Mouse (Mus musculus): Measurements from ENCODE around the gene Hras.
A peak's percentile ranks its signal among the peaks of the same experiment; 100 is the strongest.

Hras gene

DNA sequence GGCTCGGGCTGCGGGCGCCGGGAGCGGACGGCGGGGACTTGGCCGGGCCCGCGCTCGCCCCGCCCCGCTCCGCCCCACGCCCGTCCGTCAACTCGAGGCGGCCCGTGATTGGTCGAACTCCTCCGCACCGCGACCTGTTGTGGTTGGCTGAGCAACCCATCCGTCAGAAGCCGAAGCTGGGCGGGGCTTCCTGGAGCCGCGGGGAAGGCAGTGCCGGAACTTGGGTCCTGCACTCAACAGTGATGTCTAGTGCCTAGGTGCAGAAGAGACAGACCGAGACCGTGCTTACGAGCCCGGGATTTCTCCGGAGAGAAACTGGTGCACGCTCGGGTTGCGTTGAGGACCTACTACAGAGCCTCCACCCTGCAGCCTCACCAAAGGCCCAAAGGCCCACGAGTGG, at the start of gene Hras, which contains the start of gene Lrrc56:
Gene Hras, minus strand, starts transcription at position 58 of the 400 bp plus-strand sequence.
Gene Lrrc56, plus strand, starts transcription at position 210 of the 400 bp plus-strand sequence.
- peak; percentile 98 for DNase-seq

DNA sequence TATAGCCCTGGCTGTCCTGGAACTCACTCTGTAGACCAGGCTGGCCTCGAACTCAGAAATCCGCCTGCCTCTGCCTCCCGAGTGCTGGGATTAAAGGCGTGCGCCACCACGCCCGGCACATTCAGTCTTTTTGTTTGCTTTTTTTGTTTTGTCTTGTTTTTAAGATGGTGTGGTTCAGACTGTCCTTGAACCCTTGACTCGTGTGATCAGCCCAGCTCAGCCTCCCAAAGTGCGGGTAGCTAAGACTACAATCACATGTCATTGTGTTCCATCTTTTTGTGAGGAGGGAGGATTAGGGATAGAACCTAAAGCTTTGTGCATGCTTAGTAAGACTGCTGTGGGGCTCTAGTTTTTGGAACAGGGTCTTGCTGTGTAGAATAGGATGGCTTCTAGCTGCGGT, 37.7 kb upstream of the Hras start:
- no peak for DNase-seq

DNA sequence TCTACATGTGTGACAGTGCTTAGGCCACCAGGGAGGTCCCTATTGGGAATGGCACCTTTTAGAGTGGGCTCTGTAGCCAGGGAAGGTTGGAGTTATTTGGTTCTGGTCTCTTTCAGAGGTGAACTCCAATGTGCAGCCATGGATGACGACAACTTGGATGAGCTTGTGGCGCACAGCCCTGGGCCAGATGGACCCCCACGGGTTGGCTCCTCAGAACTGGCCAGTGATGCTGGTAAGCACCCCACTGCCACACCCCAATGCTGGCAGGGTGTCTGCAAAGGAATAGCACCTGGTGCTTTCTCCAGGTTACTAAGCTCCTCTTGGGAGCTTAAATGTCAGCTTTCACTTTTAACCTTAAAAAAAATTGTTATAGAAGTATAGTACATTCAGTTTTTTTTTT, 37.3 kb upstream of the Hras start:
- DNase-seq, result no peak

DNA sequence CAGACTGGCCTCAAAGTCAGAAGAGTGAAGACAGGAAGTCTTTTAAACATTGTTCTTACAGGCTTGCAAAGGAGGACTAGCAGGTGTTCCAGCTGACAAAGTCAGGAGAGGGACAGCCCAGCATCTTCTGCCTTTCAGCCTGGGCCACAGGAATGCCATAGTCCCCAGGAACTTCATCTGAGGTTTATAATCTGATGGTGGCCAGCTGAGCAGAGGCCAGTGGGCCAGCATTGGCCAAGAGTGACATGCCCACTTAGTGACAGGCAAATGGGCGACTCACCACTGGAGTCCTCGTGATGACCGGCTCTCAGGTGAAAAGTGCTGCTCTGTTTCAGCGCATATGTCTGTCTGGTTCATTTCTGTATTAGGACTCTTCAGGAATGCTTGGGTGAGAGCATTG, 36.8 kb upstream of the Hras start:
- DNase-seq, result no peak

DNA sequence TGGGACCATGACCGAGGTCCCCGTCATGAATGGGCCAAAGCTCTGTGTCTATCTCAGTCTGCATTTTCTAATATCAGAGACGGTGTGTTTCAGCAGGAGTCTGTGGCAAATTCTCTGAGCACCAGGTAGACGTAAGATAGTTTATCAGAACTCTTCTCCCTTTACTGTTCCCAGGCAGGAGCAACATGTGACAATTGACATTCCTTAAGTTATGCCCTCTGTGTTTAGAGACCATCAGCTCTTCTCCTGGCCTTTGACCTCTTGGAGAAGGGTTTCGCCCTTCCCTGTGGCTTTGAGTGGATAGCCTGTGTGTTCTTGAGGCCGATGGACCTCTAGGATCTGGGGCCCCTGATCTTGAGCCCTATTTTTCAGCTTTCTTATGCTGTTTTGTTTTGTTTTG, 35.9 kb upstream of the Hras start:
- no peak for DNase-seq

DNA sequence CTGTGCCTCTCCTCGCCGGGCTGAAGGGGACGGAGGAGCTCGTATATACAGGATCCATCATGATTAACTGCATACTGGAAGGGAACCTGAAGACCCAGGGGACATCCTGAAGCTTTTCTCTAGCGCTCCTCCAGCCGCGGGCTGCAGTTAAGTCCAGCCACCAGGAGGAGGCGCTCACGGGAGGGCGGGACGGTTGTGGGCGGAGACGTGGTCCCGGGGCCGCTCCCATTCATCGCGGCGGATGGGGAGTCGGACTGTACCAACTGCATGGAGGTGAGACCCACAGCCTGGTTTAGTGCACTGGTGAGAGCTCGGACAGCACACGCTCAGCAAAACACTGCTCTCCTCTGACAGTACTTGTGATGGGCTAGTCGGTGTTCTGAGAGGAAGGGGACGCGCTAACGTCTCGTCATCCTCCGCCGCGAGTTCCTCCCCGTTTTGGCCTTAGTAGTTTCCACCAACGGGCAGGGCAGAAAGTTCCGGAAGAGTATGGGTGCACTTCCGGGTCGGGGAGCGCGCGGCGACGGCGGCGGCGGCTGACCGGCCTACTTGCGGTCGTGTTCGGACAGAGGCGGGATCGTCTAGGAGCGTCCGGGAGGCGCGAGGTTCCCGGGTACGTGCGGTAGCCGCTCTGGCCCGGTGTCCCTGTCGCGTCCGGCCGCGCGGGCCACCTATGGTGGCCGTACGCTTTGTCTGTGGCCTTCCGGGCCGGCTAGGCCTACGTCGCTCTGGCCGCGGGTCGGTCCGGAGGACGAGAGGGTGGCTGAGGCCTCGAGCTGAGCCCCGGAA, 34.7 kb upstream of the Hras start, which contains the start of gene Phrf1:
Gene Phrf1, plus strand, starts transcription at position 506 of the 789 bp plus-strand sequence.
- DNase-seq, result peak; percentile 87 to 88

DNA sequence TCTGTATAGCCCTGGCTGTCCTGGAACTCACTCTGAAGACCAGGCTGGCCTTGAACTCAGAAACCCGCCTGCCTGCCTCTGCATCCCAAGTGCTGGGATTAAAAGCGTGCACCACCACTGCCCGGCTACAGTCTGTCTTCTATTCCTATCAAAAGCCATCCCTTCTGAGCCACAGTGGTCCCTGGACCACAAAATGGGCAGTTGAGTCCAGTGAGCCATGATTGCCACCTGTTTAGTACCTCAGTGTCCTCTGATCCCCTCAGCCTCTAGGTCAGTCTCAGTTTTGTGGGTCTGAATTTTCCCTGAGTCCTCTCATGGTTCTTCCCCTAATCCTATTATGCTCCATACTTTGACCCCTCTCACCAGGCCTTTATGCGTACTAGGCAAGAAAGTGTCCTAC, 34.0 kb upstream of the Hras start:
- DNase-seq, result no peak

DNA sequence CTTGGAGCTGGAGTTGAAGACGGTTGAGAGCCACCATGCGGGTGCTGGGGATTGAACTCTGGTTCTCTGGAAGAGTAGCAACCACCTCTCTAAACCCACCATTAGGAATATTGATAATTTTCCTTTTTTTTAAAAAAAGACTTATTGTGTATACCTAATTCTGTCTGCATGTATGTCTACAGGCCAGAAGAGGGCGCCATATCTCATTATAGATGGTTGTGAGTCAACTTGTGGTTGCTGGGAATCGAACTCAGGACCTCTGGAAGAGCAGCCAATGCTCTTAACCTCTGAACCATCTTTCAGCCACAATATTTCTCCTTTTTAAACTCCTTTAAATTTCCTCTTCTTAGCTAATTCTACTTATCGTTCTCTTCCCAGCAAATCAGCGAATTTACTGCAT, 32.7 kb upstream of the Hras start:
- no peak for DNase-seq

DNA sequence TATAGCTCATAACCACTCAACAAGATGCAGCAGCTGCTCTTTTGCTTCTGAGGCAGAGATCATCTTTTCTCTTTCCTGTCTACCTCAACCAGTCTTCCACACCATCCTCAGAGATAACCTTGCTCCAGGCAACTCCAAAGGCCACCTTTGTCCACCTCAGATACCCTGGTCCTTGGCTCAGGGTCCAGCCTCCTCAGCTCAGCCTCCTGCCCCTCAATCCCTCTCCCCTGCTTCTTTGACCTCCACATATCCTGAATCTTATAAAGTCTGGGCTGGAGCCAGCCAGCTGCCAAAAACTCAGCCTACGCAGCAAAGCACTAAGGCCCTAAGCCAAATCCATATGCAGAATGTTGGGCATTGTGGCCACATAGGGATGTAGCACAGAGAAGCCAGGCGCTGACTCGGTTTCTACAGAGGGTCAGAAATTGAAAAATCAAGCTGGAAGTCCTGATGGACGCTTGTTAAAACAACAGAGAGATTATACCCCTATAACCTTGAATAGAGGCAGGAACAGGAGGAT, 29.0 kb upstream of the Hras start:
- DNase-seq, result no peak

DNA sequence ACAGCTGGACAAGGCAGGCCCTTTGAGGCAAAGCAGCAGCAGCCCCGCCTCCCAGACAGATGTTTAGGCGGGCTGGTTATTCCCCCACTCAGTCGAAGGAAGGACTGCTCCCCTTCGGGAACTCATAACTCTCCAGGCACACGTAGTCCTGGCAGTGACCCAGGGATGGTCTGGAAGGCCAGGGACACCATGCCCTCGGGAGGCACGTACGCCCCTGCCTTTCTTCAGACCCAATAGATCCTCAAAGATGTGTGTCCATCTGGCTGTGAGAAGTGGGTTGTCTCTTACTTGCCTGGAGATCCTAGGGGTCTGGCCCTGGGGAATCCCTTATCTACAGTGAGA, 28.3 kb upstream of the Hras start:
- no peak for DNase-seq

DNA sequence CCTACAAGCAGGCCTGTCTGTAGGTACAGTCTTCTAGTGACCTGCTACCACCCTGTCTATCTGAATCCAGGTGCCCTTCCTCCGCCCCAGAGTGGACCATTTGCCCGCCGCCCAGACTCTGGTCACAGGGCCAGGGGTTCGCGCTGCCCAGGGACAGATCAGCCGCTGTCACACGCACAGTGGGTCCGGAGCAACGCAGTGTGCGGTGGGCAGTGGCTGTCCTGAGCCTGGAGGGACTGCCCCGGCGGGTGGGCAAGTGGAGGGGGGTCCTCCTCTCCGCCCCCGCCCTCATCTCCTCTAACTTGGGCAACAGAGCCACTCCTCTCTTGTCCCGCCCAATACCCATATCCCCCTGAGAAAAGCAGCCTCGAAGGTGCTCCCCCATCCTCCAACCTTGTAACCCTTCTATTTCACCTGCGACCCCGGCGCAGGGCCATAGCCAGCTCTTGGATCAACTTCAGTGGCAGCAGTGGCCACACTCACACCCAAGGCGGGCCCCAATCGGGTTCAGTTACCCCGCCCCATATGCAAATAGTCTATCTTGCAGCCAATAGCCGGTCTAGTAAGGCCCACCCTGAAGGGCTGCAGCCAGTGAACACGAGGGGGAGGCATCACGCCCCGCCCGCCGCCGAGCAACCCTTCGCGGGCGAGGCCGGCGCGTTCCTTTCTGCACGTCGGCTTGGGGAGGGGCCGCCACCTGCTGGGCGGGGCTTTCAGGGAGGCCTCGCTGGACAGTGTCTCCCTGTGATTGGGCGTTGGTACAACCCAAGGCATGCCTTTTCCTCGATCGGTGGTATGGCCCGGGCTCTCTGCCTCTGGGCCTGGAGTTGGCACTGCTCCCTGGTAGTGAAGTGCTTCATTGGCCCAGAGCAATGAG, 27.7 kb upstream of the Hras start:
- DNase-seq, result peak; percentile 98 to 99

DNA sequence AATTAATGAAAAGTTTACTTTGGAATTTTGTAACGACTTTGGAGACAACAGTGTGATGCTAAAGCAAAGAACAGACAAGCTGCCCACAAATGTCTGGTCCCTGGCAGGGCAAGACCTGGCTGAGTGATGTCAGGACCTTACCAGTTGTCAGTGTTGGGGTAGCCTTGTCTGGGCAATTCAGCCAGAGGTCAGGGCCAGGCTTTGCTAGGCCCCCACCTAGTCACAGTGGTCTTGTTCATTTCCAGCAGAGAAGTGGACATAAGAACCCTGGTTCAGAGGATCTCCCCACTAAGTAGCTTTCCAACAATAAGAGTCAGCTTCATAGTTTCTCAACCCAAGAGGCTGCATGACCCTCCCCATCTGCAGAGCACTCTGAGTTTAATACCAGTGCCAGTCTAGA, 26.6 kb upstream of the Hras start:
- no peak for DNase-seq

DNA sequence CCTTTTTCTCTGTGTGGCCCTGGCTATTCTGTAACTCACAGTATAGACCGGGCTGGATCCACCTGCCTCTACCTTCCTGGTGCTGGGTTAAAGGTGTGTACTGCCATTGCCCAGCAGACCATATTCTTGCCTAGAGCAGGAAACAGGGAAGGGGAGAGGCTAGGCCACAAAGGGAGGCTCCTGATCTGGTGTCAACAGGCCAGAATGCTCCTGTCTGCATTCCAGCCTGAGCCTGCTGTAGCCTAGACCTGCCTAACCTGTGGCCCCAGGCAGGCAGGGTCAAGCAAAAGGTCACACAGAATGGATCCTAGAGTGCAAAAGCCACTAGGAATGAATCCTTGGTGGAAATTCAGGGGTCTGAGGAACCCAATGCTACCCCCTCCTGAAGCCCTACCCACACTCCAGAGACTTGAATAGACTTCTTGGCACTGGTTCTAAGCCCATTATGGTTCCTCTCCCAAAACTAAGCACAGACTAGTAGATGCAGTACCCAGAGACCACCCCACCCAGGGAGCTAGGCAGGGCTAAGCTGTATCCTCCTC, 25.8 kb upstream of the Hras start:
- no peak for DNase-seq

DNA sequence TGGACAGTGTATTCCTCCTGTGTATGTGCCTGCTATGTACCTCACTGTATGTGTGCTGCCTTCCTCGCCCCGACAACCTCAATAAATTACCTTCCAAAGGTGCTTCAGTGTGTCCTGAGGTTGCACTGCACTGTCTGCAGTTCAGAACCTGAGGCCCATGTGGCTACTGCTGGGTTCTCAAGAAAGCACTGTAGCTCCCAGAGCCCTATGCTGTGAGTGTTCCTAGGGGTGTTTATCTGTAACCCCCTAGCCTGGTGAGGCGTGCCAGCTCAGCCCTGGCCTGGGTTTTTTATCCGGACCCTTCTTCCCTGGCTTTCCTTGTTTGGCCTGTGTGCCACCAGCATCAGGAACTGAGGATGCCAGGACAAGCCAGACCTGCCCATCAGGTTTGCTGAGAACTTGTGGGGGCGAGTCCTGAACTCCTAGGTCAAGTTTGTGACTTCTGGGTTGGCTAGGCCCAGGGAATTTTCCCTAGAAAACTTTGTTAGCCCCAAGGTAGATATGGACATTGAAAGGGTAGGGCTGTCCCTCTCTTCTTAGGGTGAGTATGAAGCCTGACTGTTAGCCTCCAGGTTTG, 24.8 kb upstream of the Hras start:
- DNase-seq, result peak; percentile 43 to 65

DNA sequence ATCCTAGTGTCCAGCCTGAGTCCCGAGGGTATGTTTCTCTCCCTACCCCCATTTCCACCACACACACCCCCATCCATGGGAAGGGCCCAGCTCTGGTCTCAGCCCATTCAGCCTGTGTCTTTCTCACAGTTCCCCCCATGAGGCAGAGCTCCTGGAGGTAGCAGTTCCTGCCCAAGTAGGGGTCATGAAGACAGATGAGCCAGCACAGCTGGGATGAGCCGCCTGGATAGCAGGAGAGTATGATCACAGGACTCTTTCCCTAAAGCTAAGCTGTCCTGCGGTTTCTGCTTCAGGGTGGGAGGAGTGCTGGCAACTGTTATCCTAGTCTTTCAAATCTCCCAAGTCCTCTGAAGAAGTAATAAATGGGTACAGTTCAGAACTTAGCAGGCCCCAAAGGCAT, 24.3 kb upstream of the Hras start:
- DNase-seq, result no peak

DNA sequence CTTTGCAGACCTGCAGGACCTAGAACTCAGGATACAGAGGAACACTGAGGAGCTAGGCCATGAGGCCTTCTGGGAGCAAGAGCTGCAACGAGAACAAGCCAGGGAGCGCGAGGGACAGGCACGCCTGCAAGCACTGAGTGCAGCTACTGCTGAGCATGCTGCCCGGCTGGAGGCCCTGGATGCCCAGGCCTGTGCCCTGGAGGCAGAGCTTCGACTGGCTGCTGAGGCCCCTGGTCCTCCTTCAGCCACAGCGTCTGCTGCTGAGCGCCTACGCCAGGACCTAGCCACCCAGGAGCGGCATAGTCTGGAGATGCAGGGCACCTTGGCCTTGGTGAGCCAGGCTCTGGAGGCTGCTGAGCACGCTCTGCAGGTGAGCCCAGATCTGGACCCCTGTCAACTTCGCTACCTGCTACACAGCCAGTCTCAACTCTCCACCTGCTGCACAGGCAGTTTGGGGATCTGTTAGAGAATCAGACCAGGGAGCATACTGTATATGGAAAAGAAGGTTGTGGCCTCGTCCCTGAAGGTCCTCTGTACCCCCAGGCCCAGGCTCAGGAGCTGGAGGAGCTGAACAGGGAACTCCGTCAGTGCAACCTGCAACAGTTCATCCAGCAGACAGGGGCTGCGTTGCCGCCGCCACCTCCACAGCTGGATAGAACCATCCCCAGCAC, 23.7 kb upstream of the Hras start:
- DNase-seq, result no peak

DNA sequence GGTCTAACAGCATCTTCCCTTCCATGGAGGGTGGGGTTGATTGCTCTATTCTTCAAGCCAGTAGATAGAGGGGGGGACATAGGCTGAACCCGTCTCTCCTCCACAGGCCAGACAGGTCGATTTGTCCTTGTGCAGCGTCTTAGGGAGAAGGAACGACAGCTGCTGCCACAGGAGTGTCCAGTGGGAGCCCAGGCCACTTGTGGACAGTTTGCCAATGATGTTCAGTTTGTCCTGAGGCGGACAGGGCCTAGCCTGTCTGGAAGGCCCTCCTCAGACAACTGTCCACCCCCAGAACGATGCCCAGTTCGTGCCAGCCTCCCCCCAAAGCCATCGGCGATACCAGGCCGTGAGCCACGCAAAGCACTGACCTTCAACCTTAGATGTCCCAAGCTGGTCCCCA, 23.1 kb upstream of the Hras start:
- DNase-seq, result no peak

DNA sequence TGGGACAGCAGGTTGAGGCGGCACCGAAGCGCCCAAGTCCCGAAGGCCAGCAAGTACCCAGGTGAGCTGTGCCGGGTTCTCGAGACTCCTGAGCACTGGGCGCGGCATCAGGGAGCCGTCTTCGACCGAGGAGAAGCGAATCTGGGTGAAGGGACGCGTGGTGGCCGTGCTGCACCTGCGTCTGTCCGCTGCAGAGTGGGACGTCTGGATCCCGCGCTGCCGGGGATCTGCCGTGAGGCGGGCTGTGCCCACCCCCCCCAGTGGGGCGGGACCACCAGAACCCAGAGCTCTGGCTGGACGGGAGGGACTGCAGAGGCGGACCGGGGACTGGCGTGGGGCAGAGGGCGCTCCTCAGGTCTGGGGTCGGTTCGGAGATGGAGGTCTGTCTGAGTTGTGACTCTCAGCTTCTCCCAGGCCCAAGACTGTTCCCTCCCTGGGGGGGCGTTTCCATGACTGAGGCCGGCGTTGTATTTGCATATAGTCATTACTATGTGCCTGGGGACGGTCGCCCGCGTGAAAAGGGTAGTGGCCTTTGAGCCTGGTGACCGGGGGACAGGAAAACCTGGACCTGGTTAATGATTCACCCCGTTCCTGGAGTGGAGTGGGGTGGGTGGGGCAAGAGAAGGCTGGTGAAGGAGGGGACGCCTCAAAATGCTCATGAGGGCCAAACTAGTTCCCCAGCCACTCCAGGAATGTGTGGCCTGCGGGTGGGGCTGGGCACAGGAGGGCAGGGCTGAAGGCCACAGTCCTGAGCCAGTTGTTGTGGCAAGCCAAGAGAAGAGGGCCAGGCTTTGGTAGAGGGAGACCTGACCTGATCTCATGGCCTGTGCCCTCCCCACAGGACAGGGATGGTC, 22.3 kb upstream of the Hras start:
- DNase-seq, result peak; percentile 94 to 96

DNA sequence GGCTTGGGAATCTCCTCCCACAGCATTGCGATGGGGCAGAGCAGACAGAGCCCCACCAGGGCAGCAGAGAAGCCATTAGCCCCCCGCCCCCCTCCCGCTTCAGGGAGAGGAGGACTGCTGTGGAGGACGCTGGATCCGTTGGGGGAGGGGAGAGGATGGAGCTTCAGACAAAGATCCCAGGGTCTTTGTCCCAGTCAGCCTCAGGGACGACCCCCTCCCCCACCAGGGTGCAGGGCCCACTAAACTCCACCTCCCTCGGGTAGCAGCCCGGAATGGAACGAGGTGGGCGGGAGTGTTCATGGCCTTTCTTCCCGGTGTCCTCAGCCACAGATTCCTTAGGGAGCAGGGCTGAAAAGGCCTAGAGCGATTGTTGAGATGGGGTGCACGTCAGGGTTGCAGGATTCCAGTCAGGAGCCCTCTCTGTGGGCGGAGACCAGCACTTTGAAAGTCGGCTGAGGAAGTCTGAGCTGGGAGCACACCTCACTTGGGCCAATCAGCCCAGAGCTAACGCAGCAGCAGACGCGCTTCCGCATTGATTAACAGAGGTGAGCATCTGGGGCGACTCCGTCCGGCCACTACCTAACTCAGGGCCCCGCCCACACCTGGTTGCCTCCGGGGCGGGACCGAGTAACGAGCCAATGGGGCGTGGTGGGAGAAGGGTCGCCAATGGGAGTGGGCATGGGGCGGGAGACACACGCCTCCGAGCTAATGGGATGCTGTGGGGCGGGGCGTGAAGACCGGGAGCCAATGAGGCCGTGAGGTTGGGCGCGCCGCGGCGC, 21.5 kb upstream of the Hras start, which contains the start of gene Rassf7:
Gene Rassf7, plus strand, starts transcription at position 760 of the 779 bp plus-strand sequence.
- peak; percentile 98 for DNase-seq

DNA sequence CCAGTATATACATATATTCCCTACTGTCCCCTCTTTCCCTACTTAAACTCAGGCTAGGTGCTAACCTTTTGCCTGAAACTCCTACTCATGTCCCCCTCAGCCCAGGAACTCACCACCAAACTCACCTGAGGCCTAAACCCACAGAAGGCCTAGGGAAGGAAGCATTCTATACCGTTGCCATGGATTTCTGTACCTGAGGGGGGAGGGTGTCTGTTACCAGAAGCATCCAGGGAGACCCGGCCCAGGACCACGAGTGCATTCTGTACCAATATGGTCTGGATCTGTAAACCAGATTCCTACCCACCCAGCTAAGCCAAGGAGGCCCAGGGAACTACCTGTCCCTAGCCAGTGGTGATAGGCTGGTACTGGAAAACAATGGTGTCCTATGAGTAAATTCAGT, 20.5 kb upstream of the Hras start:
- DNase-seq, result no peak

Data from lung, adult 18-20 months (tissue).